Mouse (Mus musculus): ENCODE measurements around the gene Als2cr12. TPM values are rescaled to one million over a fixed set of nuclear protein-coding genes. Genes with fewer than 3 reads are reported as not detected.
"Not testable (repeated sequence)": the region's sequence is repeated elsewhere in the genome, so short reads cannot be mapped to it uniquely, and the experiment has no call there.

Als2cr12 gene
- polyA plus RNA-seq, 1 experiment from 2014 or later, result not detected

DNA sequence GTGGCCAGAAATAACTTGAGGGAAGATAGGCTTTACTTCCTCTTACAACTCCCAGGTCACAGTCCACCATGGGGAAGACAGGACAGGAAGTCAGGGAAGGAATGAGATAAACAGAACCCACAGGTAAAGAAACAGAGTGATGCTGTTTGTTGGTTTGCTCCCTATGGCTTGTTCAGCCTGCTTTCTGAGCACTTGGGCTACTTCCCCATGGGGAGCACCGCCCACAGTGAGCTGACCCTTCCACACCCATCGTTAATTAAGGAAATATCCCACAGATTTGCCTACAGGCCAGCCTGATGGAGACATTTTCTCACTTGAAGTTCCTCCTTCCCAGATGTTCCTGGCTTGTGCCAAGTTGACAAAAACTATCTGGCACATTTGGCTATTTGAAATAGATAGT is 66.9 kb downstream of the Als2cr12 start:
- H3K4me2 ChIP-seq (ENCODE audit: low read depth, low read length); H3K27ac ChIP-seq (ENCODE audit: low read length); ATAC-seq (replicated peaks; ENCODE audit: extremely low read depth, insufficient read depth, low FRiP score); H3K4me3 ChIP-seq (ENCODE audit: low read length); H3K36me3 ChIP-seq (ENCODE audit: control insufficient read depth, insufficient read depth); H3K27me3 ChIP-seq (ENCODE audit: control insufficient read depth, insufficient read depth, low read length); H3K4me1 ChIP-seq (ENCODE audit: control insufficient read depth, insufficient read depth, low read length); H3K9me3 ChIP-seq (replicated peaks; ENCODE audit: control insufficient read depth, low read length); H3K9ac ChIP-seq (ENCODE audit: low read length): not testable (repeated sequence)
- 64% methylated on average over 1 of the region's 2 CpGs for WGBS

DNA sequence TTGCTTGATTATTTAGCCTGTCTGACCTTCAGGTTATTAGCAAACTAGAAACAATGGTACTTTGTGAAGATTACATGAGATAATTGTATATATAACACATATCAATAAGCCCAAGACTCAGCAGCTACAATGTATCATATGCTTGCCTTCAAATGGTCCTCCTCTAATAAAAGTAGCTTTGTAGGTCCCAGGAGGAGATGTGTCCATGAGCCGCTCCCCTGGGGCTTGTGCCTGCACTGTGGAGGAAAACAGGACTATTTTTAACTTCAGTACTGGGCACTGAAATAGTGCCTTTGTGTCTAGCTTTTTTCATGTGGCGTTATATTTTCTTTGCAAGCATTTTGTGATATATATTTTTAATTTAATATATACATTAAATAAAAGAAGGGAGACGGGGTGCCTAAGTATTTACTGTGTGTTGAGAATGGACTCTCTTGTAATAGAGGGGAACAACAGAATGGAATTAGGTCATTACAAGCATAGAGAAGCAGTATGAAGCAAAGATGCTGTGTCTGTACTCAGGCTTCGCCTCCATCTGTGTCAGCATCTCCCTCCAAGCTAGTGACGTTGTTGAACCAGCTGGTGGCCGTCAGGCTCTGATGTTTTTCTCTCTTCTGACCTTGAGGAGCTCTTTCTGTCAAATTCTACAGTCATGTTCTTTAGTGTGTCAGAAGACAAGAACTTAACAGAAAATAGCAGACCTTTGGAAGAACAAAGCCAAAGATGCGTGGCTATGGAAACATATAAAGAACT is 73.6 kb downstream of the Als2cr12 start:
- Histone ChIP-seq H3K36me3 (ENCODE audit: control insufficient read depth, insufficient read depth) (no peaks in the 10 kb centered on the region), H3K4me2 (ENCODE audit: low read depth, low read length) (no peak overlapping the region), H3K4me1 (ENCODE audit: control insufficient read depth, insufficient read depth, low read length) (no peaks in the 10 kb centered on the region), H3K27me3 (ENCODE audit: control insufficient read depth, insufficient read depth, low read length) (no peaks in the 10 kb centered on the region), H3K27ac (ENCODE audit: low read length) (no peak overlapping the region), H3K4me3 (ENCODE audit: low read length) (no peak overlapping the region), H3K9me3 (replicated peaks; ENCODE audit: control insufficient read depth, low read length) (0 out of 2 replicates have a peak, but pooled peaks cover 4% of the 10 kb centered on the region), H3K9ac (ENCODE audit: low read length) (no peak overlapping the region)
- WGBS, result 50% methylated on average over 7 of the region's 7 CpGs
- no peak for ATAC-seq (replicated peaks; ENCODE audit: extremely low read depth, insufficient read depth, low FRiP score)

- H3K27ac ChIP-seq (ENCODE audit: low read length), result no peak overlapping the region
- 78% methylated on average over 3 of the region's 3 CpGs for WGBS
- no peak overlapping the region for H3K4me3 ChIP-seq (ENCODE audit: low read length)
- H3K4me2 ChIP-seq (ENCODE audit: low read depth, low read length), result no peak overlapping the region
- no peaks in the 10 kb centered on the region for H3K4me1 ChIP-seq (ENCODE audit: control insufficient read depth, insufficient read depth, low read length)
- ATAC-seq (replicated peaks; ENCODE audit: extremely low read depth, insufficient read depth, low FRiP score), result no peak
- no peaks in the 10 kb centered on the region for H3K27me3 ChIP-seq (ENCODE audit: control insufficient read depth, insufficient read depth, low read length)
- H3K36me3 ChIP-seq (ENCODE audit: control insufficient read depth, insufficient read depth), result no peaks in the 10 kb centered on the region
- H3K9ac ChIP-seq (ENCODE audit: low read length), result no peak overlapping the region
- 0 out of 2 replicates have a peak, but pooled peaks cover 4% of the 10 kb centered on the region for H3K9me3 ChIP-seq (replicated peaks; ENCODE audit: control insufficient read depth, low read length)
Measured at GRCm38 (mm10) chr1:58621251-58621650, 74.5 kb downstream of the Als2cr12 start.

DNA sequence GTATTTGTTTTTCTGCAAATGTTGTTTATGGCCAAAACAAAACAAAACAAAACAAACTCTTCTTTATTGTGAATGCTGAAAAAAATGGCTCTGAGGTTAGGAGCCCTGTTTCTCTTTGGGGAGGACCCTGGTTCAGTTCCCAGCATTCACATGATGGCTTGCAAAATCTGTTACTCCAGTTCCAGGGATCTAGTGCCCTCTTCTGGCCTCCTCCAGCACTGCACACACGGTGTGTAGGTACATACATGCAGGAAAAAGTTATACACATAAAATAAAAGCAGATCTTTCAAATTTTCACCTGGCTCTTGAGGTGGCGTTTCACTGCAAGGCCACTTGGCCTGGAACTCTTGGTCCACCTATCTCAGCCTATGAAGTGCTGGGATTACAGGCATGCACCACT is 77.0 kb downstream of the Als2cr12 start:
- Histone ChIP-seq H3K9me3 (replicated peaks; ENCODE audit: control insufficient read depth, low read length) (0 out of 2 replicates have a peak, but pooled peaks cover 4% of the 10 kb centered on the region), H3K36me3 (ENCODE audit: control insufficient read depth, insufficient read depth) (no peaks in the 10 kb centered on the region), H3K4me3 (ENCODE audit: low read length) (no peak overlapping the region), H3K4me2 (ENCODE audit: low read depth, low read length) (no peak overlapping the region), H3K27me3 (ENCODE audit: control insufficient read depth, insufficient read depth, low read length) (no peaks in the 10 kb centered on the region), H3K27ac (ENCODE audit: low read length) (no peak overlapping the region), H3K4me1 (ENCODE audit: control insufficient read depth, insufficient read depth, low read length) (no peaks in the 10 kb centered on the region), H3K9ac (ENCODE audit: low read length) (no peak overlapping the region)
- WGBS, result 78% methylated on average over 2 of the region's 2 CpGs
- ATAC-seq (replicated peaks; ENCODE audit: extremely low read depth, insufficient read depth, low FRiP score), result no peak

- Histone ChIP-seq H3K36me3 (ENCODE audit: control insufficient read depth, insufficient read depth) (no peaks in the 10 kb centered on the region), H3K4me2 (ENCODE audit: low read depth, low read length) (no peak overlapping the region), H3K9ac (ENCODE audit: low read length) (no peak overlapping the region), H3K27me3 (ENCODE audit: control insufficient read depth, insufficient read depth, low read length) (no peaks in the 10 kb centered on the region), H3K27ac (ENCODE audit: low read length) (no peak overlapping the region), H3K4me1 (ENCODE audit: control insufficient read depth, insufficient read depth, low read length) (no peaks in the 10 kb centered on the region), H3K4me3 (ENCODE audit: low read length) (no peak overlapping the region), H3K9me3 (replicated peaks; ENCODE audit: control insufficient read depth, low read length) (0 out of 2 replicates have a peak, but pooled peaks cover 4% of the 10 kb centered on the region)
- WGBS, result 68% methylated on average over 6 of the region's 6 CpGs
- ATAC-seq (replicated peaks; ENCODE audit: extremely low read depth, insufficient read depth, low FRiP score), result no peak
Measured at GRCm38 (mm10) chr1:58617978-58618668, 77.7 kb downstream of the Als2cr12 start.

DNA sequence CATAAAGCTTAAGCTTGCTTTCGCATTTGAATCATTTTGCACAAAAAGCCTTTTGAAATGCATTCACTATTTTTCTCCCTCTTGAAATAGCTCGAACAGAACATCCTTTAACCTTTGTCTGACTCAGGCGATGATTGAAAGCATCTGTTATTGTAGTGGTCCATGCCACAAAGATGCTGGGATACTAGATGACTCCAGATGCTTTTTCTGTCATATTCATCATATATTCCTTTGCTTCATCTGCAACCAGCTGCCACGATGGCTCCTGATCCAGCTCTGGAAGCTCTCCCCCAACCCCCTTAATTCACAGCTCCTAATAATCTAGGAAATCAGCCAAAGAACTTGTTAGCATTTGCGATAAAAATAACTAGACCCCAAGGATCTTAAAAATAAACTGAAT is 78.7 kb downstream of the Als2cr12 start:
- H3K27ac ChIP-seq (ENCODE audit: low read length), result no peak overlapping the region
- H3K27me3 ChIP-seq (ENCODE audit: control insufficient read depth, insufficient read depth, low read length), result no peaks in the 10 kb centered on the region
- no peak overlapping the region for H3K4me3 ChIP-seq (ENCODE audit: low read length)
- no peaks in the 10 kb centered on the region for H3K36me3 ChIP-seq (ENCODE audit: control insufficient read depth, insufficient read depth)
- no peak overlapping the region for H3K9ac ChIP-seq (ENCODE audit: low read length)
- no peak overlapping the region for H3K4me2 ChIP-seq (ENCODE audit: low read depth, low read length)
- no peak for ATAC-seq (replicated peaks; ENCODE audit: extremely low read depth, insufficient read depth, low FRiP score)
- 0 out of 2 replicates have a peak, but pooled peaks cover 4% of the 10 kb centered on the region for H3K9me3 ChIP-seq (replicated peaks; ENCODE audit: control insufficient read depth, low read length)
- 63% methylated on average over 5 of the region's 5 CpGs for WGBS
- no peaks in the 10 kb centered on the region for H3K4me1 ChIP-seq (ENCODE audit: control insufficient read depth, insufficient read depth, low read length)

DNA sequence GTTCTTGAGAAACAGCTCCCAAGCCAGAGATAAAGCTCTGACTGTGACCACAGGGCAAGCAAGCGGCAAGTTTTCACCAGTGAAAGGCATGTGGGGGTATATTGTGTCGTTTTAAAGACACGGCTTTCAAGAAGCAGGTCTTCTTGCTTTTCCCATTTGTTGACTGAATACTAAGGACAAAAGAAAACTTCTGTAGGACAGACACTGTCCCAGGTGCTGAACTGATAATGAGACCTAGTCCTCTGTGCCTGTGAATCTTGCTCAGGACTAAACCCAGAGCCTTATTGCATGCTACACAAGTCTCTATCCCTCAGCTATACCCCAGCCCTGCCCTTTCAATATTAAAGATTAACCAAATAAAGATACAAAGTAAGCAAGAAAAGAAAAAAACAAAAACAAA is 79.6 kb downstream of the Als2cr12 start:
- H3K27ac ChIP-seq (ENCODE audit: low read length), result no peak overlapping the region
- WGBS, result 70% methylated on average over 3 of the region's 3 CpGs

GRCm38 (mm10) chr1:58615146-58615545 is 80.6 kb downstream of the Als2cr12 start:
- no peak for ATAC-seq (replicated peaks; ENCODE audit: extremely low read depth, insufficient read depth, low FRiP score)
- H3K36me3 ChIP-seq (ENCODE audit: control insufficient read depth, insufficient read depth), result no peaks in the 10 kb centered on the region
- no peaks in the 10 kb centered on the region for H3K4me1 ChIP-seq (ENCODE audit: control insufficient read depth, insufficient read depth, low read length)
- H3K9me3 ChIP-seq (replicated peaks; ENCODE audit: control insufficient read depth, low read length), result 0 out of 2 replicates have a peak, but pooled peaks cover 4% of the 10 kb centered on the region
- H3K4me3 ChIP-seq (ENCODE audit: low read length), result no peak overlapping the region
- H3K9ac ChIP-seq (ENCODE audit: low read length), result no peak overlapping the region
- WGBS, result 70% methylated on average over 4 of the region's 4 CpGs
- no peaks in the 10 kb centered on the region for H3K27me3 ChIP-seq (ENCODE audit: control insufficient read depth, insufficient read depth, low read length)
- H3K4me2 ChIP-seq (ENCODE audit: low read depth, low read length), result no peak overlapping the region
- no peak overlapping the region for H3K27ac ChIP-seq (ENCODE audit: low read length)

More for the DNA sequence above, 79.6 kb downstream of the Als2cr12 start:
- no peak overlapping the region for H3K9ac ChIP-seq (ENCODE audit: low read length)
- H3K4me2 ChIP-seq (ENCODE audit: low read depth, low read length), result no peak overlapping the region
- no peaks in the 10 kb centered on the region for H3K36me3 ChIP-seq (ENCODE audit: control insufficient read depth, insufficient read depth)
- H3K4me1 ChIP-seq (ENCODE audit: control insufficient read depth, insufficient read depth, low read length), result no peaks in the 10 kb centered on the region
- ATAC-seq (replicated peaks; ENCODE audit: extremely low read depth, insufficient read depth, low FRiP score), result no peak
- H3K27me3 ChIP-seq (ENCODE audit: control insufficient read depth, insufficient read depth, low read length), result no peaks in the 10 kb centered on the region
- 0 out of 2 replicates have a peak, but pooled peaks cover 4% of the 10 kb centered on the region for H3K9me3 ChIP-seq (replicated peaks; ENCODE audit: control insufficient read depth, low read length)
- no peak overlapping the region for H3K4me3 ChIP-seq (ENCODE audit: low read length)

DNA sequence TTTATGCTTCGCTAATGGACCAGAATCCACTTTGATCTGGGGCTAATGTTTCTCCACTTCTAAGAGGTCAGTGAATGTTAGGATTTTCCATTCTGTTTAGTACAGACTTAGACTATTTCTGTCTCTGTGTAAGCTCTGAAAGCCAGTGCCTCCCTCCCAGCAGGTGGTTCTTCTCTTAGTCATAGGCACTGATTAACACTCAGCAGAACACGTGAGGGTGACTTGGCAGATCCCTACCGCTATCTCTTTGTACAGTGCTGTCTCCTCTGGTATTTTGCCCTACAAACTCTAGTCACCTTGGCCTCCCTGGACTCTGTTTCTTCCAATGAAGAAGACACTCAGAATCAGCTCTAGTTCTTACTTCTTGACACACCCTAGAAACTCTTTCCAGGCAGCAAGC is 81.4 kb downstream of the Als2cr12 start:
- Histone ChIP-seq H3K36me3 (ENCODE audit: control insufficient read depth, insufficient read depth) (no peaks in the 10 kb centered on the region), H3K4me3 (ENCODE audit: low read length) (no peak overlapping the region), H3K4me2 (ENCODE audit: low read depth, low read length) (no peak overlapping the region), H3K27me3 (ENCODE audit: control insufficient read depth, insufficient read depth, low read length) (no peaks in the 10 kb centered on the region), H3K27ac (ENCODE audit: low read length) (no peak overlapping the region), H3K9ac (ENCODE audit: low read length) (no peak overlapping the region), H3K4me1 (ENCODE audit: control insufficient read depth, insufficient read depth, low read length) (no peaks in the 10 kb centered on the region), H3K9me3 (replicated peaks; ENCODE audit: control insufficient read depth, low read length) (0 out of 2 replicates have a peak, but pooled peaks cover 4% of the 10 kb centered on the region)
- ATAC-seq (replicated peaks; ENCODE audit: extremely low read depth, insufficient read depth, low FRiP score), result no peak
- 49% methylated on average over 3 of the region's 3 CpGs for WGBS

Data from heart, embryonic 16.5 days (tissue).